Mouse (Mus musculus) gastrocnemius, postnatal 10 days (tissue): ENCODE data around the gene Galntl5. TPM values are rescaled to one million over a fixed set of nuclear protein-coding genes. Genes with fewer than 3 reads are reported as not detected.
"Not testable (repeated sequence)": the region's sequence is repeated elsewhere in the genome, so short reads cannot be mapped to it uniquely, and the experiment has no call there.

Experiments
- DNase-seq: peaks from one replicate; pipeline ENCODE4 v3.0.0; 2021; ENCODE audit warnings: mixed read lengths
- long read RNA-seq, 2 experiments: library from polyadenylated mRNA; stranded (forward); transcript quantifications; one replicate each; pipeline ENCODE4 v2.0.0; 2021
- total RNA-seq, 2 experiments: library from RNA; stranded (reverse); gene quantifications; 2 replicates each; pipeline ENCODE4 v1.2.3; 2021

The Galntl5 gene
- not detected for total RNA-seq
- long read RNA-seq, experiment 1: 0 reads
- long read RNA-seq, experiment 2: 0 reads

DNA sequence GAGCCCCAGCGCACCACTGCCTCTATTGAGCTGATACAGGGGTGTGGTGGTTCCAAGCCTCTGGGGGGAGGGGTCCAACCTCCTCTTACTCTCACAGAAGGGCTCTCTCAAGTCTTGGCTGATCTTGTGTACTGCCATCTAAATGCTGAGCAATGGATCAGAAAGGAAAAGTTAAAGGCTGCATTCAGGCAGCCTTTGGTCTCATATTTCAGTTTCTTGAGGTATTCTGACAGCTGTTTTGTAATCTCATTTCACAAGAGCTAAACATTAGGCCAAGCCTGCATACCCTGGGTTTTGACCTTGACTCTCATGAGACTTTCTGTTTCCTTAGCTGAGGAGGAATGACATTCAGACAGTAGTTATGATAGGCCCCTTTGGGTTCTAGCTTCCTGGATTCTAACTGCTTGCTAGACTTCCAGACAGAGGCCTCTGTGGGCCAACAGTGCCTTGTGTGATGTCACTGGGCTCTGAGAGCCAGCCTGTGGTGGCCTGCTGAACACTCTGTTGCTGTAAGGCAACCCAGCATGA, at the start of gene Galntl5:
Gene Galntl5 (plus strand): TSS at position 457 of the 528 bp plus-strand sequence.
- DNase-seq: no peak

DNA sequence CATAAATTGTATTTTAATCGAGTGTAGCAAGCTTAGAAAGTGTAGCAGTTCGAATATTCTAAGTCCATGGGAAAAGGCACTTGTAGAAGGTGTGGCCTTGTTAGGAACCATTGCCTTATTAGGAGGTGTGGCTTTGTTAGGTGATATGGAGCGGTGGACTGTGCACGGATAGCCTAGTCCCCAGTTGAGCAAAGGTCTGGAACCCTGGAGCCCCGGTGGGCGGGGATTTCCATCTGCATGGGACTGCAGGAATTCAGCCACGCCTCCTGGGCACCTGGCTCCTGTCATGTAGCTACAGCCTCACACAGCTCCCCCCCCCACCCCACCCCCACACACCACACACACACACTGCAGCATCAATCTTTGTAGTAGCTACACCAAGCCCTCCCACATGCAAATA, 34.6 kb upstream of the Galntl5 start:
- no peak for DNase-seq

DNA sequence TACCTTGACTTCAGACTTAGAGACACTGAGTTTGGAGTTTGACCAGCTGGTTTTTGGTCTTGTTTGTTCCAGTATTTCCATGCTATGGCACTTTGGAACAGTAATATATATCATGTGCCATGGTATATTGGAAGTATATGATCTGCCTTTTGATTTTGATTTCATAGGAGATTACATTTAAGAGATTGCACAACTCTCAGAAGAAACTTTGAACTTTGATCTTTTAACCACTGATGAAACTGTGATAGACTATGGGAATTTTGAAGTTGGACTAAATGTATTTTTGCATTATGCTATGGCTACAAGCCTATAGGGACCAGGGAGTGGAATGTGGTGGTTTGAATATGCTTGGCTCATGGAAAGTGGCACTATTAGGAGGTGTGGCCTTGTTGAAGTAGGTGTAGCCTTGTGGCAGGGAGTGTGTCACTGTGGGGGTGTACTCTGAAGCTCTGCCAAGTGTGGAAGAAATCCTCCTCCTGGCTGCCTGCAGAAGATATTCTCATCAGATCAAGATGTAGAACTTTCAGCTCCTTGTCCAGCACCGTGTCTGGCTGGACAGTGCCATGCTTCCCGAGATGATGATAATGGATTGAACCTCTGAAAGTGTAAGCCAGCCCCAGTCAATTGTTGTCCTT, 31.8 kb upstream of the Galntl5 start:
- no peak for DNase-seq

DNA sequence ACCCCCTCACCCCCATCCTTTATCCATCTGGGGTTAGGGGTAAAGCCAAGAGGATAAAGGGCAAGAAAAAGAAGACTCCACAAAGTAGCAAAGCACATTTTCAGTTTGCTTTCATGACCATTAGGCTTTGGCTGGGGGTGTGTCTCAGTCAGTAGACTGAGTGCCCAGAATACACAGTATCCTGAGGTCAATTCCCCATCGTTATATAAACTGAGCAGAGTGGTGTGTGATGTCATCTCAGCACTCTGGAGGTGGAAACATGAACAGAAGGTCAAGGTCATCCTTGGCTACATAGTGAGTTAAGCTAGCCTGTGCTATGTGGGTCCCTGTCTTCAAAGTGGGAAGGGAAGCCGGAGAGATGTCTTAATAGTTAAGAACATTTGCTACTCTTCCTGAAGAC, 27.8 kb upstream of the Galntl5 start:
- no peak for DNase-seq

DNA sequence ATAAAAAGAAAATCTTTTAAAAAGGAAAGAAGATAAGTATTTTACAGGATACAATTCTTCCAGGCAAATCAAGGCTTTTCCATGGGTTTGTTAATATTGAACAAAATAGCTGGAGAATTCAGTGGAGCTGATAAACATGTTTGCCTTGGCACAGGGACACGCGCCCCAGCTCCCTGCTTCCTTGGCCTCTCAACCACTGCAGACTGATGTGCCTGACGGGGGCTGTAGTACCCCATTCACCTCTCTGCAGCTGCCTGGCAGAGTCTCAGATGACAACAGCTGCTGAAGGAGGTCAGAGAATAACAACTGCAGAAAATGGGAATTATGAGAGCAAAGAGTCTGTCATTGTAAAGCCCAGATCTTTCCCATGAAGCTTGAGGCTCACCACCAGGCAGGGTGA, 27.3 kb upstream of the Galntl5 start:
- DNase-seq: no peak

DNA sequence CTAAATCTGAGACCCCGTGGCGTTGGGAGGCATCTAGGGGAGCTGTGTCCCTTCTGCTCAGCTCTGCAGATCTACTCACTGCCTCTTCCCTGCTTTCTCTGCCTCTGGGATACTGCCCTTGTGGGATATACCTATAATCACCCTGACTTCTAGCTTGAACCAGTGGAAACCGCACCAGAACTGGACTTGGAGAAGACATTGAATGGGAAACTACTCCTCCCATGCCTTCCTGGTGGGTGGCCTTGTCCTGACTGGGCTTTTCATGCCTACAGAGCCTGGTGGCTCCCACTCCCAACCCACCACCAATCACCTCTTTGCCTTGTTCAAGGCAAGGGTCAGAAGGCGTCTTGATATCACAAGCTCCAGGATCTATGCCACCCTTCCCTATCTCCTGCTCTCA, 26.4 kb upstream of the Galntl5 start:
- DNase-seq: no peak

DNA sequence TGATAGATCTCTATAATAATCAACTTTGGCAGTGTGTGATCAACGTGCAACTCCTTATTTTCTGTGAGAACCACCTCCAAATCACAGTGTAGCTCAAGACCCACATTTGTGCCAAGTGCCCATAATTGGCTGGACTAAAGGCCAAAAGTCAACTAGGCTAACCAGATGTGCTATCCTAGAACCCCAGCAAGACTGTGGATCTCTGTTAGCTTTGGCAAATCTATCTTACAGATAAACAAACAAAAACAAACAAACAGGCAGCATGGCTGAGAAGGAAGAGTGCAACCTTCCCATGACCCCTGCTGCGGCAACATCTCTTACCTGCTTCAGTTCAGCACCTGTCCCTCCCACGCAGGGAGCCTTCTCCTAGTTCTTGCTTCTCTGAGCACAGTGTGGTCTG, 25.9 kb upstream of the Galntl5 start:
- DNase-seq: no peak

DNA sequence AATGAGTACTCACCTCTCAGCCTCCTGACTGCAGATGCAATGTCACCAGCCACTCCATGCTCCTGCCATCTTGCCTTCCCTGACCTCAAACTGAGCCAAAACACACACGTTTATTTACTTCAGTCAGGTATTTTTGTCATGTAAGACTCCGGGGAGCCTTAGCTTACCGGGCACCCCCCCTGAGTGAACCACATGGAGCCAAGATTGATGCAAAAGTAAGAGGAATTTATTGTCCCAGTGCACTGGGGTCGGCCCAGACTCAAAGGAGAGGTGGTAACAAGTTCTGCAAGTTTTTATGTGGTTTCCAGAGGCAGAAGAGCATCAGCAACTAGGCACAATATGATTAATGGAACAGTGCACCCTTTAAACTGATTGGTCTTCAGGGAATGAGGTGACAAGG, 24.1 kb upstream of the Galntl5 start:
- DNase-seq: no peak

DNA sequence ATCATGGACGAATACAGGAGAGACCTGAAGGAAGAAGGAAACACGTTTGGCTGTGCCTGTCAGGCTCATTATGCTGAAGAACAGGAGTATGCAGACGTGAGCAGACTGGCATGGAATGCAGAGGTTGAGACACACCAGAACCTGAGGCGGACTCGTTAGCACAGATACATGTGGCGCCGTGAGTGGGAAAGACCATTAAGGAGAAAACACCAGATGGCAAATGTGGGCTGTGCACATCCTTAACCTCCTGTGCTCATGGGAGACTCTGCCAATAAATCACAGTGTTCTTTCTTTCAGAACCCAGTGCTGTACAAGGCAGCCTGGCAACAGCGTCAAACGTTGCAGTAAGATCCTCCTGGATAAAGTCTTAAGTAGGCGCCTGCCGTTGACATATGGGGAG, 20.7 kb upstream of the Galntl5 start:
- DNase-seq: no peak

DNA sequence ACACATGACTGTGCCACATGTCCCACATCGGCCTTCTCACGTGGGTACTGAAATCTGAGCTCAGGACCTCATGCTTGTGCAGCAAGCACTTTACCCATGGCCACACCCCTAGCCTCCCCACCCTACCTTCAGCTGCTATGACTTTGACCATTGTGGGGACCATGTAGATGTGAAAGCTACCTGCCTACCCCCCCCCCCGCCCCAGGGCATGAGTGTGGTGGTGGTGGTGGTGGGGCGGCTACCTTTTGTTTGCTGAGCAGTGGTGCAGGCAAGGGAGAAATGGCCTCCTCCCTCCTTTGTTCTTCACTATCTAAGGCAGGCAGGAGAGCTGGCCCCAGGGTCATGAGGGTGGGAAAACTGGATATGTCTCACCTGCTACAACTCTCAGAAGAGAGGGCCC, 18.3 kb upstream of the Galntl5 start:
- no peak for DNase-seq

DNA sequence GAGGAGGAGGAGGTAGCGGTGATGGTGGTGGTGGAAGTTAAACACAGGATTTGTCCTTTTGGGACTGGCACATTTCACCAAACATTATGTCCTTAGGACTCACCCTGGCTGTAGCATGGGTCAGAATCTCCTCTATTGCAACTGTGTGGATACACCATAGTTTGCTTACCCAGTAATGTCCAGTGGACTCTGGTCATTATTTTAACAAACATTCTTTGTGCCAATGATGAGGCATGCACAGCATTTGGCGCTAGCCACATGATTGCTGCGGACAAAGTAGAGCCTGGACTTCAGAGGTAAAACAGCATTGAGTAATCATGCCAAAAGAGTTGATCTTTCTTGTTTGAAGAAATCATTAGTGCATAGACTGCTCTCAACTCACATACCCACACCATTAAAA, 17.3 kb upstream of the Galntl5 start:
- no peak for DNase-seq

DNA sequence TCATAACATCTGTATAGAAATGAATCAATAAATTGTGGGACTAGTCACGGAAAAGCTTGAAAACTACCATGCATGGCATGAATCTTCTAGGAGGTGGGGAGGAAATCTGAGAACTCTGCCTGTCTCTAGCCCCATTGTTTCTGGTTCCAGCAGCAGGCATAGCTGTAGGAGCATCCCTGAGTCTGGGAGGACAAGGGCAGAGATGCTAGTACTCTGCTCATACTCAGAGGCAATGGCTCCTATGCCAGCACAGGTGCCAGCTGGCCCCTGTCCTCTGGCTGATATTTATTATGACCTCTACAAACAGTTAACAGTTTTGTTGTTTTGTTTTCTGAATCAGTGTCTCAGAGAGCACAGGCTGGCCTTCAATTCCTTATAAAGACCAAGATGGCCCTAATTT, 16.9 kb upstream of the Galntl5 start:
- no peak for DNase-seq

DNA sequence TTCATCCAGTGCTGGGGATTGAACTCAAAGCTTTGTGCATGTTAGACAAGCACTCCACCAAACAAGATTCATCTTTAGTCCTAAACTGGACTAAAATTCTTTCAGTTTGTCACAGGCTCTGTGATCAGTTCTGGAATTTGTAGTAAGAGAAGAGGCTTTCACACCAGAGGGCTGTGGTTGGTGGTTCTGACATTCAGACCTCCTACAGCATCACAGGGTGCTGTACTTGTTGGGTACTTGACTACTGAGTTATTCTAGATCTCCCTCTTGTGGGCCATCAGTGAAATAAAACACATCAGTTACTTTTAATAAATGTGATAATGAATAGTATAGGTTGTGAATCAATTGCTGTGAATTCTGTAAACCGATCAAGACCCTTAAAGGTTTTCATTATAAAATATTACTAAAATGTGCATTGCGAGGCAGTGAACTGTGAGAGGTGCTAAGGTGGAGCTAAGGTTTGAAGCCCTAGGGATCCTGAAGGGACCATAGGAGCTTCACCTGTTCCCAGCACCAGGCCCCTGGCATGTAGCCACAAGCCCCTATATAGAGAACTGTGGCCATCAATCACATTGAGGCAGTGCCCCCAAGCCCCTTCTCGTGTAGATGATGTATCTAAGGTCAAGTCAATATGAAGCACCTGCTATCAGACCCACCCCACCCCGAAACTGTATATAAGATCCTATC, 16.0 kb upstream of the Galntl5 start:
- no peak for DNase-seq

DNA sequence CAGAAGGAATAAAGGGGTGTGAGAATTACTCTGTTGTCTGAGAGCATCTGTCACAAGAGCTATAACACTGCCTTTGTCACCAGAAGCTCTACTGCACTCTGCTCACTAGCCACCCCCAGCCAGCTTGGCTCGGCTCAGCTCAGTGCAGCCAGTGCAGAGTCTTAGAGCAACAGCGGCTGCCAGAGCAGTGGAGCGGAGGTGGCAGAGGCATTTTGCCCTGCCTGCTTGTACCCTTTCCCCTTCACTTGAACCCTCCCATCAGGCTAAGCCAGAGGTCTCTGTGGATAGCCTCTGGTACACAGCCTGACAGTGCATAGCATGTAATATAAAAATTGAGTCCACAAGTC, 15.5 kb upstream of the Galntl5 start:
- no peak for DNase-seq

DNA sequence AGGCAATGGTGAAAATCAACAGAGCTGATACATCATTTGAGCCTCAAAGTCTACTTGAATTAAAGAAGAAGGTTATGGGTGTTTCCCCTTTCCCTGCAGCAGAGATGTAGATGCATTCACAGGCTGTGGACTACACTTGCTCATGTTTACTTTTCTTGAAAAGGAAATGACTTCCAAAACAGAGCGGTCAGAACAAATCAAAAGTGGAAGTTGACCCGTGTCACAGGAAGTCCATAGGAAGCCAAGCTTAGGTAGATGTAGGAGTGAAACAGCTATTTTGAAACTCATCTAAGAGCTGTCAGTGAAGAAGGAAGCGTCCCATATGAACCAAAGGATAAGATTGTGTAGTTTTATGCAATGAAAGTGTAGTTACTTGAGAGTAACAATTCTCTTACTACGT, 14.6 kb upstream of the Galntl5 start:
- no peak for DNase-seq

DNA sequence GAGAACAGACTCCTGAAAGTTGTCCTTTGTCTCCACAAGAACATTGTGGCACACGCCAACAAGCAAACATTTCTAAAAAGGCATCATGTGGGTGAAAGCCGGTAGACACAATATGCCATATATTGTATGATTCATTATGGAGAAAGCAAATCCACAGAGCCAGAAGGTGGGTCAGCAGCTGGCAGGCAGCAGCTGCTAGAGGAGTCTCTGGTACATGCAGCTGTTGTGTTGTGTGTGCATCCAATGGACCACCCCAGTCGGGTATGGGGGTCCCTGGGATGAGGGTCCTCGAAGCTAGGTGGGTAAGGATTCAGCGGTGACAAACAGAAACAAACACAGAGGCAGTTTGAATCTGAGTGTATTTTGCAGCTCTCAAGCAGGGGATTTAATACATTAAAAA, 3.3 kb upstream of the Galntl5 start:
- DNase-seq: not testable (repeated sequence)

DNA sequence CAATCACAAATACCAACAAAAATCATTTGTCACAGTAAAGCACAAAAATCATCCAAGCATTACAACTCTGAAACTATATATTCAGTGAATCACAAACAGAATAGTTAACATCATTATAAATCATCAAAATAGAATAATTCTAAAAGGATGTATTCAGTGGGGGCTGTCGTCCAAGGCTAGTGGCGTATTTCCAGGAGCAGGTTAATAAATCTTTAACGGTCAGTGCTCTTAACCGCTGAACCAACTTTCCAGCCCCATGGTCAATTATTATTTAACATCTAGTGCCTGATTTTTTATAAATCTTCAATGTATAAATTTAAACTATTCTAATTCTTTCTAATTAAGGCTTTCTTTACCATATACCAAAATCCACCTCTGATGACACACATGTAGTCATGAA, 2.7 kb upstream of the Galntl5 start:
- DNase-seq: not testable (repeated sequence)

DNA sequence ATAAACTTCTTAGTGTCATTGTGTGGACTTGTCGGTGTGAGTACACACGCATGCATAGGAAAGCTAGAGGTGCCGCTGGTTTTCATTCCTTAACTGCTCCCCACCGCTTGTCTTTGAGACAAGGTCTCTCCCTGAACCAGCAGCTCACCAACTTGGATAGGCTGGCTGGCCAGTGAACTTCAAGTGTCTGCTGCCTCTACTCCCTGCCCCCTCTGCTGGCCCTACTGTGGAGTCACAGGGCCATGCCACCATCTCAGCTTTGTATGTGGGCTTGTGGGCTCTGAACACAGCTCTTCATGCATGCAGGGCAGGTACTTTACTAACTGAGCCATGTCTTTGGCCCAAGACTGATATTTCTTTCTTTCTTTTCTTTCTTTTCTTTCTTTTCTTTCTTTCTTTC, 2.0 kb upstream of the Galntl5 start:
- no peak for DNase-seq

DNA sequence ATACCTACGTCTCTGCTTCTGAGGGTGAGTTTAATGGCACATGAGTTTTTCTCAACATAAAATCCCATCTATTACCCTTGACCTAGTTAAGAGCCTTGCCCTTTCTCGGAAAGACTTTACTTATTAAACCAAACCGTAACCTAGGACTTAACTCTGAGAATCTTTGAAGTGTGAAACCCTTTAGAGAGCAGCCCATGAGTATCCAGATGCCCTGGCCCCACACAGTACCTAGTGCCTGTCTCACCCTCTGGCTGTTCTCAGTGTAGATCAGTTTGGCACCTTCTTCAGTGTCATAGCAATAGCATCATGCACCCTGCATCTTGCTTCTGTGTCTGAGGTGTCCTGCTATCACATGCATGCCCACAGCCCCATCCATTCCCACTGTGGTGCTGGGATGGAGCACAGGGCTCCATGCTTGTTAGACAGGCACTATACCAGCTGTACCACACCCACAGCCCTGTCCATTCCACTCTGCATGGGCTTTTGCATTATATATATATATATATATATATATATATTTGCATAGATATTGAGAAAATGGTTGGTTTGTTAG, 1.2 kb upstream of the Galntl5 start:
- DNase-seq: no peak

DNA sequence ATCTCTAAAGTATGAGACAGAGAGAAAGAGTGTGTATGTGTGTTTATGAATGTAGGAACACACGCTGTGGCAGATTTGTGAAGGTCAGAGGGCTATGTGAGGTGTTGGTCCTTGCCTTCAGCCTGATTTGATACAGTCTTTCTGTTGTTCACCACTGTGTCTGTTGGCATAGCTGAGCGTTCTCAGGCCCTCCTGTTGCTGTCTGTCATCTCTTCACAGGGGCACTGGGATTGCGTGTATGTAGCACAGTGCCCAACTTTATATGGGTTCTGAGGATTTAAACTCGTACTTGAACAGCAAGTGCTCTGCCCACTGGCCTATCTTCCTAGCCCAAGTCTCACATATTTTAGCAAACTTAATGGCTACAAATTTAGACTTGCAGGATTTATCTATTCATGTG, 2.3 kb downstream of the Galntl5 start:
- DNase-seq: no peak

DNA sequence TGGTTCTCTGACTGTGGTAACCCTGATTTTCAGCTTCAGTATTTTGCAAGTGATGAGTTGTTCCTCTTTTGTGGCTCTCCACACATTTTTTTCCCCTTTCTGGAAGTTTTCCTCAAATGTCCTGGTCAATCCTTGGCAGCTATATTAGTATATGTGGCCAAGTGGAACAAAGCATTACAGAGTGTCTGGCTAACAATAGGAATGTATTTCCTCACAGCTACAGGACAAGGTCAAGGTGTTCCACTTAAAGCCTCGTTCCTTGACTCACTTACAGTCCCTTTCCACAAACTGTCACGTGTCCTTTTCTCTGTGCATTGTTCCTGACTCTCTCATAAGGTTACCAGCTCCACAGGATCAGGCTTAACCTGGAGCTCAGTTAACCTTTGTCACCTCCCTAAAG, 3.3 kb downstream of the Galntl5 start:
- no peak for DNase-seq

DNA sequence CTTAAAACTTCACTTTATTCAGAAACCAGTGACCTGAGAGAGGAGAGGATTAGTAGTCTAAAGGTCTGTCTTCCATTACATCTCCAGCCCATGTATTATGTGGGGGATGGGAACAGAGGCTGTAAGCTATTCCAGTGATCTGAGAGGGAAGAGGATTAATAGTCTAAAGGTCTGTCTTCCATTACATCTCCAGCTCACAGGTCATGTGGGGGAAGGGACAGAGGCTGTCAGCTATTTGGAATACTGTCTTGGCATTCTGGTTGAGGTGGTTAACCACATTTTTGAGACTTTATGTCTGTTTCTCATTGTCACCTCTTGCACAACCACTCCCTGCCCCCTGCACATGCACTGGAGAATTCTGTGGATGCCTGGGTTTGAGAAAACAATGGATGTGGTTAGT, 6.5 kb downstream of the Galntl5 start:
- no peak for DNase-seq

DNA sequence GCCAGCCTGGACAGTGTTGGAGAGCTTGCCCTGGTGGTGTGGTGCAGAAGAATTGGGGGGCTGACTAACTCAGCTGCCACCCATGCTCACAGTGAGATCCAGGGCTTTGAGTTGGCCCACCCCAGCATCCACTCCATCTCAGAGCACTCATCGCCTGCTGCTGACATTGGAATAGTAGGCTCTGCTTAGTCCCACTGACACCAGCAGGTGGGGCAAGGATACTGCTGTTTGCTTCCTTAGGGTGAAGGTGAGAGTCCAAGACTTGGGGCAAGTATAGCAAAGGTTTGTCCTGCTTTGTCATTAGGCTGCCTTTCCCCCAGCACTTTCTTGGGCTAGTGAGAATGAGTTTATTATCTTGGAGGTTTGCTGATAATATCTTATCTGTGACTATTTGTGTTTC, 7.5 kb downstream of the Galntl5 start:
- DNase-seq: no peak

DNA sequence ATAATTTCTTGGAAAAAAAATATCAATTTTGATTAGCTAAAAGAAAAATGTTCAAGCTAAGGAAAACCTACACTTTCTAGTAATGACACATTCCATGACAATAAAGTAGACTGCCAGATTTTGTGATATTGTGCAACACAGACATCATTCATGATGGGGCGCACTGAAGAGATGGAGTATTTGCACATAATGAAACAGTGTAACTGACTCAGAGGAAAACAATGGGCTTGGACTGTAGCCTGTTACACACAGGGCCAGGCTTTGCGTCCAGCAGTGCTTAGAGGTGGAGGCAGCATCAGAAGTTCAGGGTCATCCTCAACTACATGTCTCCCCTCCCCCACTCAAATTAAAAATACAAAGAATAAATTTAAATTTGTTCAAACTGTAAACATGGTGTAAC, 9.3 kb downstream of the Galntl5 start:
- DNase-seq: no peak
